Mouse (Mus musculus): ENCODE measurements around the gene Fam78a. TPM values are rescaled to one million over a fixed set of nuclear protein-coding genes. Genes with fewer than 3 reads are reported as not detected.

The Fam78a gene
- total and polyA plus RNA-seq, 3 experiments: 16.0 to 17.4 TPM; not detected in 1

DNA sequence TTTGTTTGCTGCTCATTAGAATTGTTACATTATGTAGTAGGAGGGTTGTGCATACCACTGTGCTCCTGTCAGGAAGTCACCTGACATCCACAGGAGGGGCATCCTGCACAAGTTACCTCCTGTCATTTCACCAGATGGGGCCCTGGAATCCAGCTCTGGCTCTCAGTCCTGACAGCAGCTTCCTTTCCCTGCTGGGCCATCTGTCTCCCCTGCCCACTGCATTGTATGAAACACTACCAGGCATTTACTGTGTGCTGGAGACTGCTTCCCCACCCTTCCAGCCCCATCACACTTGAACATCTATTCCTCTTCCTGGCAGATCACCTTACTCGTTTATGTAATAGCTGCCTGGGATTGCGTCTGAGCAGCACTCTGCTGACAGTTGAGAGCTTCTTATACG lies 55.0 kb downstream of the Fam78a start (continued):
- TF ChIP-seq BHLHE40 (IDR thresholded peaks at IDR 0.05; ENCODE audit: borderline replicate concordance, low read depth, low read length): no peak

DNA sequence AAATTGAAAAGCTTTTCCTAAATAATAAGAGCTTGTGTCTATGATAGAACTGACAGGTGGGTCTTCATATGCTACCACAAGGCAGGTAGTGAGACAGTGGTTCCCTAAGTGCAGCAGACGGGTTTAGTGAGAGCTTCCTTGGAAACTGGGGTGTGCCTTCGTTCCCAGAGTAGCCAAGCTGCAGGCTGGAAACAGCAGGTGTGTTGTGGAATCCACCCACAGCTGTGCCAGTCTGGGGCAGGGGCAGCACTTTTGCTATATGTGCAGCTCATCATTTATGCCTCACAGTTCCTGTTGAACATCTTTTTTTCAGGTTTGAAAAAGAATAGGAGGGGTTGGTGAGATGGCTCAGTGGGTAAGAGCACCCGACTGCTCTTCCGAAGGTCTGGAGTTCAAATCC lies 60.3 kb downstream of the Fam78a start:
- H3K36me3 ChIP-seq (ENCODE audit: control insufficient read depth in 1 of 2, insufficient read depth in 2 of 2, low read length in 2 of 2): peaks cover 0 to 29% of the 10 kb centered on the region in 2 experiments; a peak in 2 of 4 replicates

DNA sequence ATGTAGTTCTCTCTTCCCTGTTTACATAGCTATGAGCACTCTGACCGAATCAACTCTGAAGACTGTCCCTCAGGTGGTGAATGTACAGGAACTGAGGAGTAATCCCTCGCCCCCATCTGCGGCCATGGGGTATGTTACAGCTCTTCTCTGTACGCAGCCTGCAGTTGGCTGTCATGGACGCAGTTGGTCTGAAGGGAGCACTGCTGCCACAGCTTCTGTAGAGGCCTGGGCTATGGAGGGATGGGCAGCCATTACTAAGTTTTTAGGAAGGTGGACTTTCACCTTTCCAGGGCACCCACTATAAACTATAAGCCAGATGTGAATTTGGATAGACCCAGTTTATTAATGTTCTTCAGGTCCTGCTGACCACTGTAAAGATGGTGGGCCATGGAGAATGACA lies 64.4 kb downstream of the Fam78a start:
- Histone ChIP-seq H3K9me3 (replicated peaks; ENCODE audit: insufficient read depth, low read length) (no peaks in the 10 kb centered on the region), H3K4me1 (ENCODE audit: control insufficient read depth in 1 of 2, insufficient read depth in 2 of 2, low read length in 2 of 2) (no peaks in the 10 kb centered on the region), H3K27me3 (ENCODE audit: control insufficient read depth in 1 of 2, insufficient read depth in 2 of 2, low read length in 2 of 2) (no peaks in the 10 kb centered on the region), H3K27ac (ENCODE audit: control insufficient read depth, low read depth, low read length) (no peak overlapping the region), H3K79me2 (ENCODE audit: control insufficient read depth, insufficient read depth, low read length, poor library complexity) (no peaks in the 10 kb centered on the region), H3K4me3 (ENCODE audit: control insufficient read depth in 1 of 2, insufficient read depth in 1 of 2, low read depth in 2 of 2, low read length in 2 of 2) (no peak overlapping the region), H3K9ac (ENCODE audit: control insufficient read depth, low read depth, low read length, poor library complexity, severe bottlenecking) (no peak overlapping the region), H3K36me3 (ENCODE audit: control insufficient read depth in 1 of 2, insufficient read depth in 2 of 2, low read length in 2 of 2) (peaks cover 0 to 35% of the 10 kb centered on the region in 2 experiments; a peak in 2 of 4 replicates)
- no peak for DNase-seq (ENCODE audit: low read depth, low spot score)
- TF ChIP-seq MYB (IDR thresholded peaks at IDR 0.05; ENCODE audit: low read depth, low read length): no peak
- no peak for TF ChIP-seq EP300 (IDR thresholded peaks at IDR 0.05; ENCODE audit: low read depth in 1 of 2, low read length in 2 of 2)
- no peak for TF ChIP-seq MXI1 (IDR thresholded peaks at IDR 0.05; ENCODE audit: low read depth, low read length)
- no peak for TF ChIP-seq KAT2A (conservative IDR thresholded peaks at IDR 0.05; ENCODE audit: low read depth, low read length)
- no peak for TF ChIP-seq BHLHE40 (IDR thresholded peaks at IDR 0.05; ENCODE audit: borderline replicate concordance, low read depth, low read length)
- TF ChIP-seq NELFE (IDR thresholded peaks at IDR 0.05; ENCODE audit: low read depth, low read length): no peak
- no peak for TF ChIP-seq POLR2A (IDR thresholded peaks at IDR 0.05; ENCODE audit: control insufficient read depth in 1 of 2, insufficient read depth in 1 of 2, low read depth in 1 of 2, low read length in 2 of 2, poor library complexity in 1 of 2)
- TF ChIP-seq NRF1 (IDR thresholded peaks at IDR 0.05; ENCODE audit: insufficient read depth, low read depth, low read length, poor library complexity, severe bottlenecking): no peak
- TF ChIP-seq MAFK (IDR thresholded peaks at IDR 0.05; ENCODE audit: borderline replicate concordance, low read depth, low read length): no peak
- TF ChIP-seq SMC3 (IDR thresholded peaks at IDR 0.05; ENCODE audit: low read depth, low read length): no peak
- no peak for TF ChIP-seq GABPA (IDR thresholded peaks at IDR 0.05; ENCODE audit: low read depth, low read length)
- TF ChIP-seq POLR2AphosphoS5 (IDR thresholded peaks at IDR 0.05; ENCODE audit: borderline replicate concordance, low read depth, low read length): no peak
- TF ChIP-seq TAL1 (IDR thresholded peaks at IDR 0.05; ENCODE audit: low read length): no peak
- TF ChIP-seq ZNF384 (IDR thresholded peaks at IDR 0.05; ENCODE audit: low read depth, low read length): no peak
- no peak for TF ChIP-seq GATA1 (IDR thresholded peaks at IDR 0.05; ENCODE audit: low read depth, low read length)
- TF ChIP-seq ELF1 (IDR thresholded peaks at IDR 0.05; ENCODE audit: low read depth, low read length): no peak
- TF ChIP-seq CTCF (IDR thresholded peaks at IDR 0.05 in 2 of 3, conservative IDR thresholded peaks at IDR 0.05 in 1 of 3; ENCODE audit: control insufficient read depth in 1 of 3, insufficient read depth in 1 of 3, low read depth in 2 of 3, low read length in 3 of 3, poor library complexity in 1 of 3, severe bottlenecking in 1 of 3): no peak
- no peak for TF ChIP-seq HCFC1 (IDR thresholded peaks at IDR 0.05; ENCODE audit: low read depth, low read length)
- no peak for TF ChIP-seq ZMIZ1 (IDR thresholded peaks at IDR 0.05; ENCODE audit: low read depth, low read length)
- no peak for TF ChIP-seq CHD2 (IDR thresholded peaks at IDR 0.05; ENCODE audit: low read length)

More for the DNA sequence above, 60.3 kb downstream of the Fam78a start:
- H3K9me3 ChIP-seq (replicated peaks; ENCODE audit: insufficient read depth, low read length): no peaks in the 10 kb centered on the region
- no peak overlapping the region for H3K4me3 ChIP-seq (ENCODE audit: control insufficient read depth in 1 of 2, insufficient read depth in 1 of 2, low read depth in 2 of 2, low read length in 2 of 2)
- TF ChIP-seq E2F4 (IDR thresholded peaks at IDR 0.05; ENCODE audit: borderline replicate concordance, low read depth, low read length): no peak
- TF ChIP-seq MAZ (IDR thresholded peaks at IDR 0.05; ENCODE audit: low read depth, low read length): no peak
- no peak for TF ChIP-seq MAFK (IDR thresholded peaks at IDR 0.05; ENCODE audit: borderline replicate concordance, low read depth, low read length)
- TF ChIP-seq ZKSCAN1 (IDR thresholded peaks at IDR 0.05; ENCODE audit: low read depth, low read length): no peak
- no peak for TF ChIP-seq USF1 (IDR thresholded peaks at IDR 0.05; ENCODE audit: low read depth, low read length)
- no peak for TF ChIP-seq KAT2A (conservative IDR thresholded peaks at IDR 0.05; ENCODE audit: low read depth, low read length)
- no peak for TF ChIP-seq GATA1 (IDR thresholded peaks at IDR 0.05; ENCODE audit: low read depth, low read length)
- TF ChIP-seq GABPA (IDR thresholded peaks at IDR 0.05; ENCODE audit: low read depth, low read length): no peak
- TF ChIP-seq ZC3H11A (IDR thresholded peaks at IDR 0.05; ENCODE audit: low read depth, low read length): no peak
- TF ChIP-seq SIN3A (IDR thresholded peaks at IDR 0.05; ENCODE audit: low read length): no peak
- no peak for TF ChIP-seq CTCF (IDR thresholded peaks at IDR 0.05 in 2 of 3, conservative IDR thresholded peaks at IDR 0.05 in 1 of 3; ENCODE audit: control insufficient read depth in 1 of 3, insufficient read depth in 1 of 3, low read depth in 2 of 3, low read length in 3 of 3, poor library complexity in 1 of 3, severe bottlenecking in 1 of 3)
- no peak for TF ChIP-seq TCF12 (IDR thresholded peaks at IDR 0.05; ENCODE audit: low read depth, low read length)
- no peak for TF ChIP-seq POLR2AphosphoS2 (IDR thresholded peaks at IDR 0.05; ENCODE audit: low read length)
- no peak for DNase-seq (ENCODE audit: low read depth, low spot score)
- no peak overlapping the region for H3K27ac ChIP-seq (ENCODE audit: control insufficient read depth, low read depth, low read length)
- H3K4me1 ChIP-seq (ENCODE audit: control insufficient read depth in 1 of 2, insufficient read depth in 2 of 2, low read length in 2 of 2): no peaks in the 10 kb centered on the region
- H3K79me2 ChIP-seq (ENCODE audit: control insufficient read depth, insufficient read depth, low read length, poor library complexity): no peaks in the 10 kb centered on the region
- H3K9ac ChIP-seq (ENCODE audit: control insufficient read depth, low read depth, low read length, poor library complexity, severe bottlenecking): no peak overlapping the region
- H3K27me3 ChIP-seq (ENCODE audit: control insufficient read depth in 1 of 2, insufficient read depth in 2 of 2, low read length in 2 of 2): no peaks in the 10 kb centered on the region

All from MEL (cell line).